Mouse (Mus musculus) left cerebral cortex, adult 9 months (tissue): ENCODE measurements around the gene Mthfr.
A peak's percentile ranks its signal among the peaks of the same experiment; 100 is the strongest.

Source experiments
- DNase-seq, 2 experiments: peaks; one replicate each; pipeline ENCODE4 v3.0.0; 2022; ENCODE audit warnings: low spot score in 2 of 2

Gene Mthfr

GRCm38 (mm10) chr4:148038600-148039253, at the start of gene Mthfr, which contains the start of gene Clcn6:
Gene Mthfr (plus strand): TSS chr4:148039077.
Gene Clcn6 (minus strand): TSS chr4:148038821.
- peak; percentile 99 to 100 for DNase-seq

- no peak for DNase-seq
Measured at GRCm38 (mm10) chr4:147993571-147994095, 45.2 kb upstream of the Mthfr start.

- DNase-seq, result no peak
Measured at GRCm38 (mm10) chr4:147995311-147995710, 43.6 kb upstream of the Mthfr start.

- no peak for DNase-seq
Measured at GRCm38 (mm10) chr4:148000202-148000772, 38.6 kb upstream of the Mthfr start, which contains the start of gene Nppa. Gene Nppa (plus strand): TSS chr4:148000722.

- DNase-seq, result no peak
Measured at GRCm38 (mm10) chr4:148001013-148001789, 37.7 kb upstream of the Mthfr start.

GRCm38 (mm10) chr4:148001866-148002265, 37.0 kb upstream of the Mthfr start:
- no peak for DNase-seq

GRCm38 (mm10) chr4:148004361-148004760, 34.5 kb upstream of the Mthfr start:
- no peak for DNase-seq

- DNase-seq, result peak in 1 of 2 experiments; percentile 73
Measured at GRCm38 (mm10) chr4:148008412-148008811, 30.5 kb upstream of the Mthfr start.

GRCm38 (mm10) chr4:148009641-148010040, 29.2 kb upstream of the Mthfr start:
- no peak for DNase-seq

GRCm38 (mm10) chr4:148011332-148011731, 27.5 kb upstream of the Mthfr start:
- no peak for DNase-seq

GRCm38 (mm10) chr4:148012216-148012615, 26.7 kb upstream of the Mthfr start:
- DNase-seq, result no peak

GRCm38 (mm10) chr4:148015418-148015817, 23.5 kb upstream of the Mthfr start:
- no peak for DNase-seq

GRCm38 (mm10) chr4:148016981-148017380, 21.9 kb upstream of the Mthfr start:
- no peak for DNase-seq

GRCm38 (mm10) chr4:148018410-148018809, 20.5 kb upstream of the Mthfr start:
- no peak for DNase-seq

GRCm38 (mm10) chr4:148024003-148024402, 14.9 kb upstream of the Mthfr start:
- no peak for DNase-seq

GRCm38 (mm10) chr4:148029297-148029696, 9.6 kb upstream of the Mthfr start:
- no peak for DNase-seq

GRCm38 (mm10) chr4:148030506-148030905, 8.4 kb upstream of the Mthfr start:
- DNase-seq, result no peak

GRCm38 (mm10) chr4:148033858-148034410, 4.9 kb upstream of the Mthfr start:
- no peak for DNase-seq

GRCm38 (mm10) chr4:148035440-148035839, 3.4 kb upstream of the Mthfr start:
- DNase-seq, result no peak

- no peak for DNase-seq
Measured at GRCm38 (mm10) chr4:148038079-148038599, 738 bp upstream of the Mthfr start.

GRCm38 (mm10) chr4:148039254-148040028, 564 bp downstream of the Mthfr start:
- DNase-seq, result no peak
